Mouse (Mus musculus) liver, adult 2 months (tissue): ENCODE measurements around the gene H2al1b.
"Not testable (repeated sequence)": the region's sequence is repeated elsewhere in the genome, so short reads cannot be mapped to it uniquely, and the experiment has no call there.

Source experiments
- CTCF ChIP-seq: fragments of 200-500 bp; IDR thresholded peaks from 2 replicates; pipeline ENCODE4 v1.5.1; 2011; ENCODE audit warnings: low read depth, low read length, control low read depth
- POLR2A ChIP-seq: fragments of 200-500 bp; IDR thresholded peaks from 2 replicates; pipeline ENCODE4 v1.6.1; 2011; ENCODE audit warnings: low read length, control low read depth; ENCODE audit not compliant: insufficient read depth; ENCODE audit errors: extremely low read depth

GRCm38 (mm10) chrX:11324359-11324758, 22.1 kb downstream of the H2al1b start, which contains the start of gene H2al1i:
- TF ChIP-seq CTCF, POLR2A: not testable (repeated sequence)
